11 mouse cellular contexts compared by ENCODE assay signal in the genomic region with DNA sequence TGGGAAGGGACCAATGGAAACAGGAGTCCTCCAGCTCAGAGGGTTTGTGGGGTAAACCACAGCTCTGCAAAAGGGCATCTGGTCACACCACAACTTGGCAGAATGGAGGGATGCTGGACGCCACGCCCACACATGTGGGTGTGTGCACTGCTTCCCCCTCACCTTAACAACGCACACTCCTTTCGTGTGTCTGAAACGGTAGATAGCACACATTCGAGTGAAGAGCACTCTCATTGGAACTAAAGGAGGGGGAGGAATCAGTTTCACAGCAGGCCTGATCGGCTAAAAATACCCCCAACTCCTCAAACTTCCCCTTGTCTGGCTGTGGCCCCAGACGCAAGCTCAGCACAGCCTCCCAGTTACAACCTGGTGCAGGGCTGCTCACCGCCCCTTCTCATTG.
A peak's percentile ranks its signal among the peaks of the same experiment; 100 is the strongest.
DNase-seq lines count a peak whose midpoint lies in the region; ATAC-seq lines count a peak whose summit lies in the region.
"Had no signal": no experiment of that assay in that cellular context is flagged by ENCODE, and none has a peak within 500 bp of the region (broad histone marks: within the 10 kb centered on the region; RNA-seq: fewer than 3 reads in every experiment).

No protein-coding gene starts in this region.

- no peaks in the 10 kb centered on the region for H3K9me3 ChIP-seq in heart, embryonic 11.5 days (replicated peaks; ENCODE audit: control insufficient read depth, low read length)
- no peaks in the 10 kb centered on the region for H3K9me3 ChIP-seq in heart, embryonic 14.5 days (ENCODE audit: control insufficient read depth, low read length)

- 42% methylated on average over 9 of the region's 9 CpGs for WGBS in heart, embryonic 11.5 days (ENCODE audit: insufficient replicate concordance)
- 29% methylated on average over 9 of the region's 9 CpGs for WGBS in heart, embryonic 14.5 days

- no peak overlapping the region for H3K9ac ChIP-seq in heart, embryonic 11.5 days (ENCODE audit: low read depth, low read length)
- no peak overlapping the region for H3K9ac ChIP-seq in heart, embryonic 14.5 days (ENCODE audit: low read length)

- H3K36me3 ChIP-seq in heart, embryonic 11.5 days (ENCODE audit: control insufficient read depth, insufficient read depth, low read length): no peaks in the 10 kb centered on the region
- H3K36me3 ChIP-seq in heart, embryonic 14.5 days (ENCODE audit: control insufficient read depth, insufficient read depth, low read length): no peaks in the 10 kb centered on the region

- peaks cover 44% of the 10 kb centered on the region for H3K4me1 ChIP-seq in heart, embryonic 11.5 days (ENCODE audit: control insufficient read depth, insufficient read depth, low read length)
- H3K4me1 ChIP-seq in heart, embryonic 14.5 days (ENCODE audit: control insufficient read depth in 2 of 2, insufficient read depth in 2 of 2, low read length in 2 of 2): peaks cover 38 to 48% of the 10 kb centered on the region in 2 experiments

- DNase-seq in heart, postnatal 36 days: no peak
- DNase-seq in right cerebral cortex, postnatal 25 days: peak; percentile 39
- no peak for DNase-seq in right cerebral cortex, postnatal 14 days
- peak; percentile 68 for DNase-seq in telencephalon, adult 2 months (ENCODE audit: low read depth, low spot score)
- DNase-seq in cerebellum, postnatal 14 days: no peak
- DNase-seq: gastrocnemius, postnatal 36 days; kidney, adult 8-10 months; lung, postnatal 10 days had no signal

- H3K4me3 ChIP-seq in heart, embryonic 11.5 days (ENCODE audit: low read depth, low read length): no peak overlapping the region
- H3K4me3 ChIP-seq in heart, embryonic 14.5 days (ENCODE audit: control insufficient read depth in 1 of 2, insufficient read depth in 1 of 2, low read depth in 1 of 2, low read length in 2 of 2): no peak overlapping the region

- no peaks in the 10 kb centered on the region for H3K27me3 ChIP-seq in heart, embryonic 11.5 days (ENCODE audit: control insufficient read depth, insufficient read depth, low read length)
- no peaks in the 10 kb centered on the region for H3K27me3 ChIP-seq in heart, embryonic 14.5 days (ENCODE audit: control insufficient read depth, insufficient read depth, low read length)

- peak overlapping the region; percentile 2 for H3K27ac ChIP-seq in heart, embryonic 11.5 days (ENCODE audit: low read depth, low read length)
- peak overlapping the region in 1 of 2 experiments; percentile 13; a peak in 1 of 4 replicates for H3K27ac ChIP-seq in heart, embryonic 14.5 days (replicated peaks in 1 of 2; ENCODE audit: control insufficient read depth in 1 of 2, insufficient read depth in 1 of 2, low read depth in 2 of 2, low read length in 2 of 2)

- ATAC-seq in heart, embryonic 11.5 days (replicated peaks; ENCODE audit: insufficient number of reproducible peaks, low FRiP score, low TSS enrichment): no peak
- no peak for ATAC-seq in heart, embryonic 14.5 days (ENCODE audit: insufficient number of reproducible peaks, insufficient read depth, low FRiP score, low read depth)
- ATAC-seq in erythroblast, adult 5-6 weeks (replicated peaks; ENCODE audit: low FRiP score, poor library complexity, severe bottlenecking): no peak

- no peak overlapping the region for H3K4me2 ChIP-seq in heart, embryonic 11.5 days
- H3K4me2 ChIP-seq in heart, embryonic 14.5 days (ENCODE audit: low read length): peak overlapping the region; percentile 24; the same call in 1 of the 2 replicates

- intact Hi-C loops in heart, postnatal 36 days (cut with DNase I): loop anchor here (5.0 kb wide), 4 partner anchors 35 to 335 kb away; no protein-coding TSS in a partner anchor

Comparison
In these comparisons a context has a peak if more than half of its experiments do, and no peak if none do; other contexts are left out.
1. DNase-seq: peak in right cerebral cortex, postnatal 25 days (single experiment) and telencephalon, adult 2 months (single experiment); none in heart, postnatal 36 days (0 of 2), right cerebral cortex, postnatal 14 days (single experiment) and cerebellum, postnatal 14 days (0 of 2).